Mouse (Mus musculus) ZHBTc4 (cell line): ENCODE results near the gene Nfatc2.

ENCODE experiments used
- DNase-seq: peaks from one replicate; pipeline ENCODE4 v3.0.0-alpha.2; 2011; ENCODE audit warnings: low read depth, low spot score

Nfatc2 gene

GRCm38 (mm10) chr2:168532061-168532833, 69.2 kb downstream of the Nfatc2 start:
- DNase-seq: no peak

DNA sequence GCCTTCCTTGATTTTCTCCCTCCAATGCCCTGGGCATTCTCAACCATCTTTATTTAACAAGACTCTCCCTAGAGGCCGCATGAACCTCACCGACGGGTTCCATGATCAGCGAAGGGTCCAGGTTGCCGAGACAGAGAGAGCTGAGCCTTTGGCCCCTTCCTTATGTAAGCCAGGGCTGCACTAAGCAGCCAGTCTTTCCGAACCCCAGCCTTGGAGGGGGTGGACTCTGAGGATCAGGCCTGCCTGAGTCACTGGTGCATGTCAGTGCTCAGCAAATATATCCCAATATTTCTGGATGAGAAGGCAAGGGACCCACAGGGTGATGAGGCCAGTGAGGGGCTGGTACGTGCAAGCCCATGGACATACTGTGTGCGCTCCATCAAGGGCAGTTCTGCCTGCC, 72.9 kb downstream of the Nfatc2 start:
- DNase-seq: no peak

DNA sequence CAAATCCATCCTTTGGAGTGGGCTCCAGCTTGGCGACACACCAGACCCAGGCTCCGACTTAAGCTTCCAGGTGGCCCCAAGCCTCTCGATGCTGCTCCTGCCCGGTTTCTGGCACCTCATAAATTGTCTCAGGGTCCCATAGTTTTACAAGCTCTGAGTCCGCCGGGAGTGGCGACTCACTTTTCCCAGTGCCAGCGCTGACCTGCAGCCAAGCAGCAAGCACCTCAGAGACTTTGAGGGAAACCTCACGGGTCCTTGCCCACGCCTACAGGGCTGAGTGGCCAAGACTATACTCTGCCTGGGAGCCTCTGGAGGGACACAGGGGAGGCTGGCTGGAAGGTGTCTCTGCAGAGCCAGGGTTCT, 74.0 kb downstream of the Nfatc2 start:
- DNase-seq: no peak

- peak; percentile 55 for DNase-seq
These were observed 74.7 kb downstream of the Nfatc2 start for GRCm38 (mm10) chr2:168526547-168527429.

- DNase-seq: peak; percentile 90
These were observed 75.9 kb downstream of the Nfatc2 start for GRCm38 (mm10) chr2:168525391-168526154.

DNA sequence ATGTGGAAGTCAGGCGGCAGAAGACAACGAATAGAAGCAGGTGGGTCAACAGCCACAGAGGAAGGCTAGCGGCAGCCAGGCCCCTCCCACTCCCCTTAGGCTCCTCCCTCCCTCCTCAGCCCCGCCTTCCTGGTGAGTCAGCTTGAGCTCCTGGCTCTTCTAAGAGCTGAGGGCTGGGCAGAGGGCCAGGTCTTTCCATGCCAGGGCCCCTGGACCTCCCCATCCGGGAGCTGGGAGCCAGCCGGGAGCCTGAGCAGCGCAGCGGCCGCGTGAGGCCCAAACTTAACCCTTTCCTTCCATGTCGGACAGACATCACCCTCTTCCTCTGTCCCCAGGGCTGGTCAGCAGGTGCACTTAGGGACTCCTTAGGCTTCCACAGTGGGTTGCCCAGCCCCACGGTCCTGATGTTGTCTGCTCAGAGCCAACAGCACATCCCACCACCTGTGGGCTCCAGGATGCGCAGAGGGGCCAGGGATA, 76.5 kb downstream of the Nfatc2 start:
- DNase-seq: peak; percentile 91

- no peak for DNase-seq
These were observed 79.2 kb downstream of the Nfatc2 start for GRCm38 (mm10) chr2:168522247-168522646.

- no peak for DNase-seq
These were observed 80.7 kb downstream of the Nfatc2 start for GRCm38 (mm10) chr2:168520771-168521170.

GRCm38 (mm10) chr2:168519589-168519988, 81.9 kb downstream of the Nfatc2 start:
- no peak for DNase-seq

DNA sequence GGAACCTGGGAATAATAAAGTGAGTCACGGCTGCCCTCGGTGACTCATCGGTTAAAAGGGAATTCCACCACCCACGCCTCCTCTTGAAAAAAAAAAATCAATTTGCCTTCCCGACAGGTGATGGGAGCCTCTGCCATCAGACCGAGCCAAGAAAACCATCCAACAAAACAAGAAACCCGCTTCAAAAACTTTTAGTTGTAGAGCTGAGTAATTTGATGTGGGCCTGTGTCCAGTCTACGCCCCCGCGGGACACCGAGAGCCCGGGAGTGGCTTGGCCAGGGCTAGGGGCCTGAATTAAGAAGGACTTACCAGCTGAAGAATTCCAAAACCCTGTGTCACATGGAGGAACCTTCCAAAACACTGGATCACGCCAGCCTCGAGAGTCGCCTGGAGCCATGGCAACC, 83.2 kb downstream of the Nfatc2 start:
- DNase-seq: no peak

DNA sequence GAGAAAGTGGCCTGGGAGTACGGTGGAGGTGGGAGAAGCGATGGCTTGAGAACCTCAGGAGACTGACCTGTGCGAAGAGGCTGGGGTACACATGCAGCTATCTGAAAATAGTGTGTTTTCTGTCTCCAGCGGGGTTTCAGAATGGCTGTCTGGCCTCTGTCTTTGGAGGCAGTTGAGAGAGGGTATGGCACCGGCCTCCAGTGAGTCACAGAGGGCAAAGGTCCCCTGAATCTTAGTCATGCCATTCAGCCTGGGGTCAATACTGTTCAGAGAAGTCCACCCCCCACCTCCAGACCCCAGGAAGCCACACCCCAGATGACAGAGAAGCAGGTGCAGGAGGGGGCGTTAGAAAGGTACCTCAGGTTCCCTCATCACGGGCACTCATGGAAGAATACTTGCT, 83.7 kb downstream of the Nfatc2 start:
- DNase-seq: no peak

DNA sequence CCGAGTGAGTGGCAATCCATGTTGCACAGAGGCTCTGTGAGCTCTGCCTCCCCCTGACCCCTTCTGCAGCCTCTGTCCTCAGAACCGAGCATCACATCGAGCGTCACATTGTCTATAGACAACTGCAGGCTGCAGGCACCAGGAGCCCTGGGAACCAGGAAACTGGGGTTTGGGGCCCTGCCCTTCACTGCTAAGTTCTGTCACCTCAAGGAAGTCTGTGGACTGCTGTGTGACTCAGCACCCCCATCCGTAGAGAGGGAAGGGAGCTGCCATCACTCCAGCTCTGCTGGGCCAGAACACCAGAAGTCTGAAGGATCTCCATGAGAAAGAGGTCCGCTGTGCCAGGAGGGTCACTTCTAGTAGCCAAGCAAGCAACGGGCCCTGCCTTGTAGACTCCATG, 84.7 kb downstream of the Nfatc2 start:
- no peak for DNase-seq

- DNase-seq: no peak
These were observed 86.0 kb downstream of the Nfatc2 start for GRCm38 (mm10) chr2:168515466-168515865.

DNA sequence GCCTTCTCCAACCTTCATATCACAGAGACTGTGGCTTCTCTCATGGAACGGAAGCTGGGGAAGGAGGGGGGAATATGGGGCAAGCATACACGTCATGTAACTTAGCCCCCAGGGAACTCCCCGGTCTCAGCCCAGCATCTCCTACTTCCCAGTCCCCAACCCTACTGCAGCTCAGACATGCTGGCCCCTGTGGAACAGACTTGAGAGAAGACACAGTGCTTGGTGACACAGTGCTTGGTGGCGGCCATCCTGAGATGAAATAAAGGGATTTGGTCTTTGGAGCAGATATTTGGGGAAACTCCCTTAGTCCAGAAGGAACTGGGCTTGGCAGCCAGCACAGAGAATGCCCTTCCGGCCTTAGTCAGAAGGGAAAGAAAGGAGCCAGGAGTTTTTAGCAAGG, 87.3 kb downstream of the Nfatc2 start:
- DNase-seq: no peak

DNA sequence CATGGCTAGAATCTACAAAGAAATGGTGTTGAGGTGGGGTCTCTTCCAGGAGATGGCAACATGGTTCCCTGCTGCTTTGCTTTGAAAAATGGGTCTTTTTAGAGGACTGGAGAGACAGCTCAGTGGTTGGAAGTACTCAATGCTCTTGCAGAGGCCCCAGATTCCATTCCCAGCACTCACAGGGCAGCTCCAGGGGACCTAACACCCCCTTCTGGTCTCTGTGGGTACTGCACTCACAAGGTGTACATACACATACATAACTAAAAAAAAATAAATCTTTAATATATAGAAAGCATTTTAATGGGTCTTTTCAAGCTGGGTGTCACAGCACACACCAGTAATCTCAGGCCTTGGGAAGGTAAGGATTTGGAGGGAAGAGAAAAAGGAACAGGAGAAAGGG, 89.9 kb downstream of the Nfatc2 start:
- peak; percentile 70 for DNase-seq

- DNase-seq: no peak
These were observed 92.8 kb downstream of the Nfatc2 start for GRCm38 (mm10) chr2:168508469-168509198.

DNA sequence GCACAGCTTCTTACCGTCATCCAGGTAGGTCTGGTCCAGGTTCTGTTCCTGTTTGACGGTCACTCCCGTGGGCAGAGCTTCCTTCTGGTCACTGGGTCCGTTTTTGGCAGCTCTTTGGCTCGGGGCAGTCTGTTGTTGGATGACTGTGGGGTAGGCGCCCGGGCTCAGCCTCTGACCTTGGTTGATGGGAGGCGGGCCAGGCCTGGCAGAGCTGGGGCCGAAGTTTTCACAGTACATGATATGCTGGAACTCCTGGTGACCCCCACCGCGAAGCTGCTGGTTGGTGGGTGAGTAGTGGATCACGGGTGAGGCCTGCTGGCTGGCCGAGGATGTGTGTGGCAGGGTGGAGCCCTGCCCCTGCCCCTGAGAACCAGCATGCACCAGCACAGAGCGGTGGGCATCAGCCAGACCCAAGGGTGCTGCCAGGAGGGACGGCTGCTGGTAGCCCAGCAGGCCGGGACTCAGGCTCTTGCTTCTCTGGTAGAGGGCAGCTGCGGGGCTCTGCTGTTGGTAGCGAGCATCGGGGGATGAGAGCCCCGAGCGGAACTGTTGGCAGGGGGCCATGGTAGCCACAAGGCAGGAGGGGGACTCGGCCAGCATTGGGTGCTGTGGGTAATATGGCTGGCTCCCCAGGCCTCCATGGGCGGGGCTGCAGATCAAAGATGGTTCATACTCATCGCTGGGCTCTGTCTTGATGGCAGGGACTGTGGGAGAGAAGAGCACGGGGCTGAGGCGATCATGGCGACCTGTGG, 96.8 kb downstream of the Nfatc2 start:
- DNase-seq: no peak

DNA sequence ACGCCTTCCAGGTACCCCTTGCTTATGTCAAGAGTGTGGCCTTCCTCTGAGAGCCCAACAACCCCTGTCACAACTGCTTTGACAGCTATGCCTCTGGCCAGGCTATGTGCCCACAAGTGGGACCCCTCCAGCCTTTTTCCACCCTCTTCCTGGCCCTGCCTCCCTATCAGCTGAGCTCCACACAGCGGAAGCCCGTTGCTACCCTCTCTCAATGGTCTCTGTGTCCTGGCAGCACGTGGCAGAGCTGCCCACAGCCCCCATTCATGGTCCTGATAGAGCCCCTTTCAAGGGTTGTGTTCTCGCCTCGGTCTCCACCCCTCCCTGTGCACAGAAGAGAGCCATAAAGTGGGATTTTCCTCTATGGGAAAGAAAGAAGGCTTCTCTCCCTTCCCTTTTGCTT, 97.7 kb downstream of the Nfatc2 start:
- no peak for DNase-seq

- no peak for DNase-seq
These were observed 100.7 kb downstream of the Nfatc2 start for GRCm38 (mm10) chr2:168500750-168501149.

- no peak for DNase-seq
These were observed 101.2 kb downstream of the Nfatc2 start for GRCm38 (mm10) chr2:168500244-168500643.

GRCm38 (mm10) chr2:168491791-168492190, 109.7 kb downstream of the Nfatc2 start:
- DNase-seq: no peak
